Mouse (Mus musculus) lung, adult 2 months (tissue): ENCODE measurements around the gene Gabrg2. TPM values are rescaled to one million over a fixed set of nuclear protein-coding genes. Genes with fewer than 3 reads are reported as not detected.

Experiments
- DNase-seq: peaks from one replicate; pipeline ENCODE4 v3.0.0; 2022
- H3K4me1 ChIP-seq: fragments of 200-500 bp; 2 replicates; pipeline ENCODE4 v1.6.1; 2011; ENCODE audit warnings: low read length; ENCODE audit not compliant: control insufficient read depth, insufficient read depth
- H3K4me3 ChIP-seq: fragments of 200-500 bp; replicated peaks from 2 replicates; pipeline ENCODE3; 2011; ENCODE audit warnings: low read depth, mild to moderate bottlenecking, control low read depth, low read length; ENCODE audit errors: extremely low read depth
- CTCF ChIP-seq: fragments of 200-500 bp; IDR thresholded peaks from 2 replicates; pipeline ENCODE4 v1.5.1; 2011; ENCODE audit warnings: mild to moderate bottlenecking, low read length, control low read depth; ENCODE audit not compliant: insufficient read depth
- POLR2A ChIP-seq: fragments of 200-500 bp; IDR thresholded peaks from 2 replicates; pipeline ENCODE4 v1.6.1; 2011; ENCODE audit warnings: low read depth, mild to moderate bottlenecking, control low read depth, low read length, borderline replicate concordance; ENCODE audit errors: extremely low read depth
- WGBS: fragments of 180-500 bp; shearing (Covaris S2); methylation state at CpG from one replicate; pipeline ENCODE4 v1.1.7; 2018; 5-methylcytosine and 5-hydroxymethylcytosine counted together
- polyA plus RNA-seq: library from polyadenylated mRNA; depleted of rRNA; stranded (reverse); fragments of >200 nt; gene quantifications from 2 replicates; pipeline ENCODE4 v1.2.3, GENCODE M21; 2012; rRNA removed

Gene Gabrg2
- polyA plus RNA-seq, 1 experiment, result not detected

- Histone ChIP-seq H3K4me3 (no peak overlapping the region), H3K4me1 (no peaks in the 10 kb centered on the region)
- TF ChIP-seq POLR2A (no peak), CTCF (no peak)
- DNase-seq, result no peak
Observed at GRCm38 (mm10) chr11:41918864-41919263, 81.8 kb downstream of the Gabrg2 start.

GRCm38 (mm10) chr11:41914066-41914465 lies 86.6 kb downstream of the Gabrg2 start:
- no peaks in the 10 kb centered on the region for H3K4me1 ChIP-seq
- DNase-seq, result no peak
- WGBS, result 63% methylated on average over 6 of the region's 6 CpGs
- TF ChIP-seq POLR2A (no peak), CTCF (no peak)
- no peak overlapping the region for H3K4me3 ChIP-seq

- DNase-seq, result no peak
- no peak for TF ChIP-seq CTCF
- no peak for TF ChIP-seq POLR2A
- Histone ChIP-seq H3K4me1 (no peaks in the 10 kb centered on the region), H3K4me3 (no peak overlapping the region)
- WGBS, result 68% methylated on average over 2 of the region's 2 CpGs
Observed at GRCm38 (mm10) chr11:41903661-41904060, 97.0 kb downstream of the Gabrg2 start.

Other genes with a start within 250 kb of the Gabrg2 start
- gene Gabra1, start 182.1 kb upstream of the Gabrg2 start, polyA plus RNA-seq, result 0.04 TPM in 1 of 2 replicates, not detected in the other